Mouse (Mus musculus): ENCODE data around the gene Stil. TPM values are rescaled to one million over a fixed set of nuclear protein-coding genes. Genes with fewer than 3 reads are reported as not detected.

The Stil gene
- polyA plus RNA-seq, 1 experiment from 2014 or later = 3.1 TPM

DNA sequence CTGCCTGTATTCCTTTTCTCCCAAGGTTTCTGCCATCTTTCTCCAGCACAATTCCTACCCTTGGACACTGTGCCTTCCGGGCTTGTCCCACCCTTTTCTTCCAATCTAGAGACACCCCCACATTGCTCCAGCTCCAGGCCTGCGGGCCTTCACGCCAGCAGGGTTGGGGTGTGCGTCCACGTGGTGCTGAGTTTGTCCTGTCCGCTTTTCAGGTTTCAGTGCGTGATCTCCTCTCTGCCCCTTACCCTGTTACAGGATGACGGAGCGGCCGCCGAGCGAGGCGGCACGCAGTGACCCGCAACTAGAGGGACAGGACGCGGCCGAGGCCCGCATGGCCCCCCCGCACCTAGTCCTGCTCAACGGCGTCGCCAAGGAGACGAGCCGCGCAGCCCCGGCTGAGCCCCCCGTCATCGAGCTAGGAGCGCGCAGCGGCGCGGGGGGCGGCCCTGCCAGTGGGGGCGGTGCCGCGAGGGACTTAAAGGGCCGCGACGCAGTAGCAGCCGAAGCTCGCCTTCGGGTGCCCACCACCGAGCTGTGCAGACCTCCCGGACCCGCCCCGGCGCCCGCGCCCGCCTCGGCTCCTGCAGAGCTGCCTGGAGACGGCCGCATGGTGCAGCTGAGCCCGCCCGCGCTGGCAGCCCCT lies 63.0 kb downstream of the Stil start:
- WGBS = under 1% methylated on average over 53 of the region's 58 CpGs
- Histone ChIP-seq H3K27me3 (peaks cover 95% of the 10 kb centered on the region), H3K27ac (peak overlapping the region; percentile 52), H3K4me1 (replicated peaks) (peaks cover 22% of the 10 kb centered on the region), H3K9me3 (no peaks in the 10 kb centered on the region), H3K4me2 (peak overlapping the region; percentile 90), H3K9ac (peak overlapping the region; percentile 71), H3K36me3 (no peaks in the 10 kb centered on the region), H3K4me3 (peak overlapping the region; percentile 50)
- ATAC-seq (ENCODE audit: low FRiP score) = peak; percentile 83

DNA sequence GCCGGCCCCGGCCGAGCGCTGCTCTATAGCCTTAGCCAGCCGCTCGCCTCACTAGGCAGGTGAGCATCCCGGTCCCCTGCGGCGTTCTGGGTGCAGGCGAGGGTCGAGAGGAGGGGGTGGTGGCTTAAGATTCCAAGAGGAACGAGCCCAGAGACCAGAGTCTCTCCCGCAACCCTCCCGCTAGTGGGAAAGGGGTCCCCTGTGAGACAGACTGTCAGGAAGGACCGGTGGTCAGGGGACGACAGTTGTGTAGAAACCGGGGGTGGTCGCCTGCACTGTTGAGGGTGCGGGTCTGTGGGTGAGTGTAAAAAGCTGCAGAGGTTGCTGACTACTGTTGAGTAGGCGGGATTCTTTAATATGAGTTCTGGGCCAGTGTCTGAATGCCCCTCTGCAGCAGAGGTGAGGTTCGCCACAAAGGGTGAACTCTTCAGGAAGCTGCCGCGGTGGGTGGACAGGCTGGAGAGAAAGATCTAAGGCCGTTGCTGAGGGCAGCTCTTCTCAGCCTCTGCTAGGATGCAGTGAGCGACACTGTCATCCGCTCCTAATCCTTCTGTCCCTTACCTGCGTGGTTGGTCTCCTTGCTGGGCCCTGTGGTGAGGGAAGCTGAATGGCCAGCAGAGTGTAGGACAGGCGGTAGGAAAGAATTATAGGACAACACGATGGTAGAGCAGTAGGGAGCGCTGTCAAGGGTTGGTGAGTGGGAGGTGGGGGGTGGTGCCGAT lies 63.7 kb downstream of the Stil start:
- Histone ChIP-seq H3K27ac (peak overlapping the region; percentile 23; the same call in 1 of the 2 replicates), H3K27me3 (peaks cover 95% of the 10 kb centered on the region), H3K36me3 (no peaks in the 10 kb centered on the region), H3K4me2 (peak overlapping the region; percentile 90), H3K4me3 (peak overlapping the region; percentile 50), H3K9ac (peak overlapping the region; percentile 71), H3K9me3 (no peaks in the 10 kb centered on the region), H3K4me1 (replicated peaks) (peaks cover 22% of the 10 kb centered on the region)
- ATAC-seq (ENCODE audit: low FRiP score) = peak; percentile 1; the same call in 1 of the 2 replicates
- under 1% methylated on average over 31 of the region's 31 CpGs for WGBS

DNA sequence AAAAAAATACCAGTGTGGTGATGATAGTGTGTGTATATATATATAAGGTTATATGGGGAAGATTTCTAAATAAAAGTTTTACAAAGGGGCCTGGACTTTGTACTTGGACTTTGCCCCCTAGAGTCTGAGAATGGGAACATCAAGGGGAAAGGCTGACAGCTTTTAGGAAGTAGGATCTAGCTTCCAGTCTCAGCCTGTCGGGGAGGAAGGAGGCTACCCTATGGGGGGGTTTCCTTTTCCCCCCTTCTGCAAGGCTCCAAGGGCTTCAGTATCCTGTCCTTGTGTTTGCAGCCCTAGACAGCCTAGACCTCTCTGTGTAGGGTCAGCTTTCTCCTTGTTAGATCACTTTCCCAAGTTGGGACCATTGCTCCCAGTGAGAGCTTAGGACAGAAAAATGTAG lies 71.7 kb downstream of the Stil start:
- Histone ChIP-seq H3K4me2 (no peak overlapping the region), H3K4me3 (no peak overlapping the region), H3K4me1 (replicated peaks) (no peaks in the 10 kb centered on the region), H3K9ac (no peak overlapping the region), H3K27me3 (peaks cover 49% of the 10 kb centered on the region), H3K9me3 (no peaks in the 10 kb centered on the region), H3K36me3 (no peaks in the 10 kb centered on the region), H3K27ac (no peak overlapping the region)
- 40% methylated on average over 1 of the region's 1 CpGs for WGBS
- ATAC-seq (ENCODE audit: low FRiP score) = no peak

DNA sequence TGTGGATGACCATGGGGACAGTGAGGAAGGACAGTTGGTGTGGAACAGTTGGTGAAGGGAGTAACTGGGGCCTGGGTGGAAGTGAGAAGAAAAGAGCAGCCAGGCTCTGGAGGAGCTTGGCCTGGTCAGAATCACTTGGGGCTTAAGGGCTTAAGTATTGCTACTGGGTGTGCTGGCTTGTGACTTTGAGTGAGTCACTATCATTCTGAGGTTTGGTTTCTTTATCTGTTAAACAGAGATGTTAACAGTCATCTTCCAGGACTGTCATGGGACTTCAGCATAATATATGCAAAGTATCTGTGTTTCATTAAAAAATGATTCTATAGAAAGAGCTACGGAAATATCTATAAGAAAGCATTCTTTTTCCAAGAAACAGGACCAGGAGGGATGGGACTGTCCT lies 74.8 kb downstream of the Stil start:
- H3K9me3 ChIP-seq = no peaks in the 10 kb centered on the region
- H3K36me3 ChIP-seq = no peaks in the 10 kb centered on the region
- WGBS = 93% methylated on average over 1 of the region's 1 CpGs
- H3K27ac ChIP-seq = no peak overlapping the region
- peaks cover 16% of the 10 kb centered on the region for H3K4me1 ChIP-seq (replicated peaks)
- ATAC-seq (ENCODE audit: low FRiP score) = no peak
- H3K9ac ChIP-seq = no peak overlapping the region
- H3K4me2 ChIP-seq = no peak overlapping the region
- peaks cover 32% of the 10 kb centered on the region for H3K27me3 ChIP-seq
- no peak overlapping the region for H3K4me3 ChIP-seq

DNA sequence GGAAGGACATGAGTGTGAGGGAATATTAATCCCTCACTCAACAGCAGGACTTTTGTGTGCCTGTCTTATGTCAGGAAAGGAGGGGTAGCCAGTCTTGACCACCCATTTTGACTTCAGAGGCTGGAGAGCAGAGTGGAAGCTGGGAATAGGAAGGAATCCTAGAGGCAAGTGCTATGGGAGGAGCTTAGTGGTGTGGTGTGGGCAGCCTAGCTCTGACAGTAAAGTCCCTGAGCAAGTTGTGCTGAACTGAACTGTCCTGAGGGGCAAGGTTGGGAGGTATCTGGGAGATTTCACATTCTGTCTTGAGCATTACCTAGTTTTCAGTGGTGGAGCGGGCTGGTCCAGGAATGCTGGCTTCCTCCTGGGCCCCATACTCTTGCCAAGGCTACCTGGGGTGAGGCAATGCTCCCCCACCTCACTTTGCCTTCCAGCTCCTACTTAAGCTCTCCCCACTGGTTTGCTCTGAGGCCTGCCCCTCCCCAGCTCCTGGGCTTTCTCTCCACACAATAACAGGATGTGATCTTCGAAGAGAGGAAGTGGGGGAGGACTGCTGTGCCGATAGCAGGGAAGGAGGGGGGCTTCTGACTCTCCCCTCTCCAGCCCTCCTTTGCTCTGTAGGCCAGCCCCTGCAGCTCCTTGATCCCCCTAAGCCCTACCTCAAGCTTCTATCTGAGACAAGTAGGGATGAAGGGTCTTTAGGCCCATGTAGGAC lies 75.4 kb downstream of the Stil start:
- 34% methylated on average over 3 of the region's 3 CpGs for WGBS
- no peak for ATAC-seq (ENCODE audit: low FRiP score)

DNA sequence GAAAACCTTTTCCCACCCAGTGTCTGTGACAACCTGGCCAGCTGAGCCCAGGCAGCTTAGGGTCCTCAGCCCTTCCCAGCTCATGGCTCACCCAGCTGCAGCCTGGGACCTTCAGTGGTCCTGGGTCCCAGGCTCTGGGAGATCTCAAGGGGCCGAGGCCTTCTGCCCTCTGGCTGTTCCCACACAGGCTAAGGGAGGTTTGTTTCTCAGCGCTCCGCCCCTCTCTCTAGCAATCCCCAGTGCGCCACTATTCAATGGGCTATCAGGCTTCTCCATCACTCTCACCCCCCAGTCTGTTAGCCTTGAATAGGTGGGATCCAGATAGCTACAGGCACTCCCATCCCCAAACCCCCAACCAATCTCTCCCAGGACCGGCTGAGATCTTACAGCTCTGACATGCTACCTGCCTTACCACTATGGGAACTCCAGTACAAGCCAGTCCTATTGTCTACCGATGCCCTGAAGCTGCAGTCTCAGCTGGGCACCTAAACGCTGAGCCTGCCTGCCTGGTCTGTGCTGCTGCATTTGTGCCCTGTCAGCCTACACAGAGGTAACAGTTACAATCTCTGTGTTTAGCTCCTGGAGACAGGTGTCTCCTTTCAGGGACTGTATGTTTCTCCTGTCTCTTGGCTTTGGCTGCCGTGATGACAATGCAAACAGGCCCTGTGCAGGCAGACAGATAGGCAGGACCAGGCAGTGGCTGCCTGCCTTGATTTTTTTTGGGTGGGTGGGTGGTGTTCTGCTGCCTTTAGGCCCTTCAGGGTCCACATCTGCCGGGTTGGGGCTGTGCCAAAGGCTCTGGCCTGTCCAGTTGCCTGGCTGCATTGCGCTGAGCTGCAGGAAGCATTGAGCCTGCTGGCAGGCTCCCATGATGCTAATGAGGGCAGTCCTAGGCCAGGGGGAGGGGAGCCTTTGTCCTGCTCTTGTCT lies 79.2 kb downstream of the Stil start:
- peaks cover 20% of the 10 kb centered on the region for H3K4me1 ChIP-seq (replicated peaks)
- peak overlapping the region; percentile 55 for H3K9ac ChIP-seq
- 15% methylated on average over 10 of the region's 10 CpGs for WGBS
- no peak overlapping the region for H3K4me3 ChIP-seq
- peak; percentile 86 for ATAC-seq (ENCODE audit: low FRiP score)
- H3K27me3 ChIP-seq = peaks cover 48% of the 10 kb centered on the region
- peak overlapping the region; percentile 52 for H3K27ac ChIP-seq
- 0 out of 2 replicates have a peak overlapping the region, but pooled peaks have one; percentile 6 for H3K4me2 ChIP-seq
- H3K36me3 ChIP-seq = no peaks in the 10 kb centered on the region
- H3K9me3 ChIP-seq = no peaks in the 10 kb centered on the region

More for the DNA sequence above, 75.4 kb downstream of the Stil start:
- no peak overlapping the region for H3K4me3 ChIP-seq
- H3K27ac ChIP-seq = 0 out of 2 replicates have a peak overlapping the region, but pooled peaks have one; percentile 12
- H3K27me3 ChIP-seq = peaks cover 32% of the 10 kb centered on the region
- H3K9me3 ChIP-seq = no peaks in the 10 kb centered on the region
- no peaks in the 10 kb centered on the region for H3K36me3 ChIP-seq
- no peak overlapping the region for H3K4me2 ChIP-seq
- no peak overlapping the region for H3K9ac ChIP-seq
- H3K4me1 ChIP-seq (replicated peaks) = peaks cover 20% of the 10 kb centered on the region

DNA sequence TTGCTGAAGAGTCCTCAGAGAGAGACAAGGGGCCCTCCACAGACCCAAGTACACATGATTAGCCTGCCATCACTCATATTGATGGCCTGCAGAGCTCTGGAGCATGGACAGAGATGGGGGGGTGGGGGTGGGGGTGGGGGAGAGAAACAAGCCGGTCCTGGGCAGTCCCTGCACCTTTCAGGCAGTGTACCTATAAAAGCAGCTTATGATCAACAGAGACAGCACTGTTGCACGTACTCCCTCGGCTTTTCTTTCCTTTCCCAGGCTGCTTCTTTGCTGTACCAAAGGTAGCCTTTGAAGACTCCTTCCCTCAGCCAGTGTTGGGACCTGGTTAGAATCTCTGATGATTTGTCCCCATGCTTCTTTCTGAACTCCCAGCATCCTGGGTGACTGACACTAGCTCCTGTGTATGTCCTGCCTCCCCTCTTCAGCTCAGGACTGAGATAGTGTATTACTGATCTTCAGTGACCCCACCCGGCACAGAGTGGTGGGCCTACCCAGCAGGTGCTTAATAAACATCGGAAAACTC lies 79.9 kb downstream of the Stil start:
- H3K9ac ChIP-seq = peak overlapping the region; percentile 55
- H3K4me2 ChIP-seq = no peak overlapping the region
- no peaks in the 10 kb centered on the region for H3K36me3 ChIP-seq
- no peaks in the 10 kb centered on the region for H3K9me3 ChIP-seq
- H3K4me3 ChIP-seq = no peak overlapping the region
- H3K27me3 ChIP-seq = peaks cover 49% of the 10 kb centered on the region
- ATAC-seq (ENCODE audit: low FRiP score) = peak; percentile 18; the same call in 1 of the 2 replicates
- H3K27ac ChIP-seq = peak overlapping the region; percentile 52
- H3K4me1 ChIP-seq (replicated peaks) = peaks cover 20% of the 10 kb centered on the region
- WGBS = 12% methylated on average over 5 of the region's 5 CpGs

DNA sequence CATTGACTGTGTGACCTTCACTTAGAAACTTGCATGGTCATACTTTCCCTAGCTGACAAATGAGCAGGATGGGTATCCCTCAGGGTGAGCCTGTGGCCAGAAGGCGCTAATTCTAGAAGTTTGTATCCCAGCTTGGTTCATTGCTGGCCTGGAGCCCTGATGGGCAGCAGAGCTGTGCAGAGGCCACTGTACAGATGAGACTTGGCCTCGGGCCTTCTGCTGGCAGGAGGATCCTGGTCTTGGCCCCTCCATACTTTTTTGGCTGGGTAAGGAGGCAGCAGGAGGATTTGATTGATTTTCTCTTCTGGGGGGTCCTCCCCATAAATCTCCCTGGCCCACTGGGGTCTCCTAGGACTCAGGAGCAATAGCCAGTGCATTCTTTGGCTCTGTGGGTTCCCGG lies 83.1 kb downstream of the Stil start:
- no peak overlapping the region for H3K4me3 ChIP-seq
- peaks cover 48% of the 10 kb centered on the region for H3K27me3 ChIP-seq
- H3K4me2 ChIP-seq = no peak overlapping the region
- H3K9ac ChIP-seq = no peak overlapping the region
- no peak for ATAC-seq (ENCODE audit: low FRiP score)
- 81% methylated on average over 3 of the region's 3 CpGs for WGBS
- no peak overlapping the region for H3K27ac ChIP-seq
- peaks cover 20% of the 10 kb centered on the region for H3K4me1 ChIP-seq (replicated peaks)
- H3K9me3 ChIP-seq = no peaks in the 10 kb centered on the region
- no peaks in the 10 kb centered on the region for H3K36me3 ChIP-seq

DNA sequence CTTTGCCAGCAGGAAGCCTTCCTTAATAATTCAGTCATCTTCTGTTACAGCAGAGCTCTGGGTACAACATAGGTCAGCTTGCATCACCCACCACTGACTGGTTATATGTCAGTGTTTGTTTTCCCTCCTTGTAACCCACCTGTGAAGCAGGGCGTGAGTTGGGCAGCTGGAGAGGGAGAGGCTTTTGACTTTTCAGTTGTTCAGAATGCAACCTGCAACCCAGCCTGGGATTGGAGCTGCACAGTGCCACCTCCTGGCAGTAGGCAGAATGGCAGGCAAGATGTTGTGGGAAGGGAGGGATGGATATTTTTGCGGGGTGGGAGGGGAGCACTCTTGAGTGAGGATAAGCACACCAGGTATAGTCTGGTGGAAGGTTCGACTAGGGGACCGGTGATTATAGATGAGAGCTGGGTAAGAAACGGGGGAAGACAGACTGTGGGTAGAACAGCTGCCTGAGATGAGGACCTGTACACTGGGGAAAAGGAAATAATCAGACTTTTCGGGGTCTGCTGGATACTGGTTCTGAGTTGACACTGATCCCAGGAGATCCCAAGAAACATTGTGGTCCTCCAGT lies 85.7 kb downstream of the Stil start:
- Histone ChIP-seq H3K9ac (no peak overlapping the region), H3K9me3 (no peaks in the 10 kb centered on the region), H3K4me2 (no peak overlapping the region), H3K4me3 (no peak overlapping the region), H3K36me3 (no peaks in the 10 kb centered on the region), H3K4me1 (replicated peaks) (no peaks in the 10 kb centered on the region), H3K27me3 (peaks cover 72% of the 10 kb centered on the region), H3K27ac (no peak overlapping the region)
- 24% methylated on average over 6 of the region's 6 CpGs for WGBS
- peak; percentile 22; the same call in 1 of the 2 replicates for ATAC-seq (ENCODE audit: low FRiP score)

DNA sequence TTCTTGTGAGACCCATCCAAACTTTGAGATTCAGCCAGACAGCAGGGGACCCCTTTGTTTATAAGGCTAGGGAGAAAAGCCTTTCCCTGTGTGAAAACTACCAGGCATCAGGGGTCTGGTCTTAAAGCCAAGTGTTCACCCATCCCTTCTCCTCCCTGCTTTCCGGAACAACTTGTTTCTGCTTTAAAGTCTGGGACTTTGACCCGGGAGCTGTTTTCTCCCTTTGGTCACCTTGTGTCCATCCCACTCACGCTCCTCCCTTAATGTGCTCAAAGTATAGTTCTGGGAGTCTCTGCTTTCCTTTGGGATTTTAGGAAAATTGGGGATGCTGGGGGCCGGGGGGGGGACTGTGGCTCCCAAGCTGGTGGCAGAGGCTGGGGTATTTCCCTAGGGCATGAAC lies 86.3 kb downstream of the Stil start:
- Histone ChIP-seq H3K4me2 (no peak overlapping the region), H3K9me3 (no peaks in the 10 kb centered on the region), H3K4me1 (replicated peaks) (no peaks in the 10 kb centered on the region), H3K9ac (no peak overlapping the region), H3K27me3 (peaks cover 73% of the 10 kb centered on the region), H3K36me3 (no peaks in the 10 kb centered on the region), H3K27ac (no peak overlapping the region), H3K4me3 (no peak overlapping the region)
- no peak for ATAC-seq (ENCODE audit: low FRiP score)
- 70% methylated on average over 4 of the region's 4 CpGs for WGBS

DNA sequence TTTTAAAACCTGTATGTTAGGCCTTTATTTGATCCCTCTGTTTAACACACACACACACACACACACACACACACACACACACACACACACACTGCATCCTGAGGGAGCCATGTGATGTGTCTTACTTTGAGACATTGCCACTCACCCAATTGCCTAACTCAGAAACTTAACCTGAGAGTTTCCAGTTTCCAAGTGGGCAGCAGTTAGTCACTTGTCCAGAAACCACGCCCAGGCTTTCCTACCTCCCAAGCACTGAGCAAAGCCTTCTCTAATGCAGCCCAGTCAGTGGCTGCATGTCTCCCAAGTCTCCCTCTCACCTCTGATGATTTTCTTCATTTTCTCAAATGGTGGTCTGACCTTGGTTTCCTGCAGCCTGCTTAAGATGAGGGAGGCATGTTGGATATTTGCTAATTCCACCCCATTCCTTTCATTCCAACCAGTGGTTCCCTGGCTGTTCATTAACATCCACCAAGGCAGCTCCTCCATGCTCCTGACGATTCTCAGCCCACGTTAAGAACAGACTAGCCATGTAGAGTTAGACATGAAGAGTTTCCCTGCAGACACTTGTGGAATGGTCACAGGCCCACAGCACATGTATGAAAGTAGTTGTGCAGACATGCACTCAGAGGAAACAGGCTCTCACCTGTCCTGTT lies 86.9 kb downstream of the Stil start:
- no peak overlapping the region for H3K9ac ChIP-seq
- H3K4me1 ChIP-seq (replicated peaks) = no peaks in the 10 kb centered on the region
- H3K36me3 ChIP-seq = no peaks in the 10 kb centered on the region
- no peak overlapping the region for H3K27ac ChIP-seq
- H3K27me3 ChIP-seq = peaks cover 68% of the 10 kb centered on the region
- H3K4me2 ChIP-seq = no peak overlapping the region
- ATAC-seq (ENCODE audit: low FRiP score) = no peak
- WGBS = 41% methylated on average over 3 of the region's 3 CpGs
- H3K9me3 ChIP-seq = no peaks in the 10 kb centered on the region
- no peak overlapping the region for H3K4me3 ChIP-seq

All from hindbrain, embryonic 13.5 days (tissue).